Mouse (Mus musculus) heart, adult 2 months (tissue): Measurements from ENCODE around the gene Nfatc3.

Experiments used
- CTCF ChIP-seq: fragments of 200-600 bp; IDR thresholded peaks from 2 replicates; pipeline ENCODE4 v1.8.1; 2022; ENCODE audit warnings: antibody characterized with exemption, mild to moderate bottlenecking, moderate library complexity
- EP300 ChIP-seq: fragments of 200-500 bp; IDR thresholded peaks from 2 replicates; pipeline ENCODE4 v1.6.1; 2011; ENCODE audit warnings: low read depth, low read length, control low read depth; ENCODE audit not compliant: insufficient read depth
- POLR2A ChIP-seq: fragments of 200-500 bp; IDR thresholded peaks from 2 replicates; pipeline ENCODE4 v1.6.1; 2011; ENCODE audit warnings: mild to moderate bottlenecking, low read depth, low read length, control low read depth; ENCODE audit not compliant: insufficient read depth

DNA sequence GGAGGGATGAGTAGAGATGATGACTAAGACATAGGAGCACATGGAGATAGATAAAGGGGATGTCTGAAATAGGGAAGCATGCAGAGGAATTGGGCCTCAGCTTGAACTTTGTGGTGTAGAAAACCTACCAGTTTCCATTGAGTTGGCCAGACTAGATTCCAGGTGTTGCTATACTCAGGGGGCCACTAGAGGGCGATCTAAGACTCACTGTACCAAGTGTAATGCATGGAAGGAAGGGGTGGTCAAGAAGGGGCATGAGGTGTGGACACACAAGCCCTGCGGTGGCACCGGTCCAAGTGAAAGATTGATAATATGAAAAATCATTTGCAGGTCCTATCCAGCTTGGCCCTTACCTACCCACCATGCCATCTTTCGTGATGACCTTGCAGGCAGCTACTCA lies 106.8 kb downstream of the Nfatc3 start:
- no peak for TF ChIP-seq EP300
- TF ChIP-seq CTCF = peak; percentile 92
- no peak for TF ChIP-seq POLR2A
